Mouse (Mus musculus) hindbrain, embryonic 12.5 days (tissue): ENCODE results near the gene Slc17a9. TPM values are rescaled to one million over a fixed set of nuclear protein-coding genes. Genes with fewer than 3 reads are reported as not detected.

ENCODE experiments used
- polyA plus RNA-seq: library from polyadenylated mRNA; unstranded; fragments of >200 nt; fragmentation: Nextera tagmentation; extraction: Ambion mirVana; gene quantifications from 2 replicates; pipeline ENCODE4 v1.2.1, GENCODE M21; 2016

The Slc17a9 gene
- polyA plus RNA-seq, 1 experiment from 2014 or later = 0.80 TPM

Other genes starting within 250 kb of the Slc17a9 start
- gene Ntsr1, start 225.3 kb upstream of the Slc17a9 start, polyA plus RNA-seq = 0.40 and 0.43 TPM in 2 replicates
- gene Mrgbp, start 144.0 kb upstream of the Slc17a9 start, polyA plus RNA-seq = 41.7 and 43.3 TPM in 2 replicates
- 96.5 and 96.6 TPM in 2 replicates for gene Ogfr, start 136.0 kb upstream of the Slc17a9 start, polyA plus RNA-seq
- 171 and 195 TPM in 2 replicates for gene Col9a3, start 127.5 kb upstream of the Slc17a9 start, polyA plus RNA-seq
- 0.30 and 0.44 TPM in 2 replicates for gene Tcfl5, start 82.6 kb upstream of the Slc17a9 start, polyA plus RNA-seq
- gene Dido1, start 15.3 kb upstream of the Slc17a9 start, polyA plus RNA-seq = 37.2 and 42.1 TPM in 2 replicates
- 54.8 and 57.3 TPM in 2 replicates for gene Gid8, start 15.1 kb upstream of the Slc17a9 start, polyA plus RNA-seq
- 2.3 and 3.3 TPM in 2 replicates for gene Bhlhe23, start 51.6 kb downstream of the Slc17a9 start, polyA plus RNA-seq
- 61.0 and 65.0 TPM in 2 replicates for gene Ythdf1, start 195.7 kb downstream of the Slc17a9 start, polyA plus RNA-seq
- gene Birc7, start 203.8 kb downstream of the Slc17a9 start, polyA plus RNA-seq = 0.41 TPM in 1 of 2 replicates, not detected in the other
- gene Nkain4, start 229.4 kb downstream of the Slc17a9 start, polyA plus RNA-seq = 81.2 and 86.4 TPM in 2 replicates
- 100 TPM in 2 replicates for gene Arfgap1, start 242.0 kb downstream of the Slc17a9 start, polyA plus RNA-seq